Mouse (Mus musculus) frontal cortex, postnatal 36 days (tissue): ENCODE results near the gene Actl7a.
A peak's percentile ranks its signal among the peaks of the same experiment; 100 is the strongest.

Experiments used
- DNase-seq, 2 experiments: peaks; one replicate each; pipeline ENCODE4 v3.0.0; 2022; ENCODE audit warnings: low spot score in 2 of 2

Actl7a gene

GRCm38 (mm10) chr4:56757693-56758092 is 14.5 kb downstream of the Actl7a start:
- no peak for DNase-seq

- peak in 1 of 2 experiments; percentile 10 for DNase-seq
Measured at GRCm38 (mm10) chr4:56767861-56768284, 24.7 kb downstream of the Actl7a start.

- no peak for DNase-seq
Measured at GRCm38 (mm10) chr4:56768913-56769312, 25.7 kb downstream of the Actl7a start.

GRCm38 (mm10) chr4:56771065-56771464 is 27.9 kb downstream of the Actl7a start:
- DNase-seq, result no peak

- DNase-seq, result no peak
Measured at GRCm38 (mm10) chr4:56791373-56791772, 48.2 kb downstream of the Actl7a start.
